ENCODE assay signal across 10 mouse cellular contexts in genomic region chr2:30667468-30667867, GRCm38 (mm10).
A peak's percentile ranks its signal among the peaks of the same experiment; 100 is the strongest.
DNase-seq lines count a peak whose midpoint lies in the region; ATAC-seq lines count a peak whose summit lies in the region.
"Had no signal": no experiment of that assay in that cellular context is flagged by ENCODE, and none has a peak within 500 bp of the region (broad histone marks: within the 10 kb centered on the region; RNA-seq: fewer than 3 reads in every experiment).

No protein-coding gene starts in this region.

- intact Hi-C loops in left cerebral cortex, postnatal 14 days (cut with DNase I): no loop called here

- H3K4me3 ChIP-seq in liver, embryonic 12.5 days: no peak overlapping the region
- H3K4me3 ChIP-seq in forebrain, embryonic 15.5 days: no peak overlapping the region
- no peak overlapping the region for H3K4me3 ChIP-seq in neural tube, embryonic 12.5 days
- H3K4me3 ChIP-seq: limb, embryonic 13.5 days had no signal

- no peaks in the 10 kb centered on the region for H3K36me3 ChIP-seq in liver, embryonic 12.5 days
- no peaks in the 10 kb centered on the region for H3K36me3 ChIP-seq in forebrain, embryonic 15.5 days
- no peaks in the 10 kb centered on the region for H3K36me3 ChIP-seq in neural tube, embryonic 12.5 days
- H3K36me3 ChIP-seq: limb, embryonic 13.5 days had no signal

- no peak overlapping the region for H3K9ac ChIP-seq in liver, embryonic 12.5 days
- peak overlapping the region; percentile 12 for H3K9ac ChIP-seq in forebrain, embryonic 15.5 days (replicated peaks)
- 0 out of 2 replicates have a peak overlapping the region, but pooled peaks have one; percentile 40 for H3K9ac ChIP-seq in neural tube, embryonic 12.5 days
- H3K9ac ChIP-seq: limb, embryonic 13.5 days had no signal

- peaks cover 34% of the 10 kb centered on the region for H3K27me3 ChIP-seq in liver, embryonic 12.5 days (replicated peaks)
- H3K27me3 ChIP-seq in forebrain, embryonic 15.5 days: no peaks in the 10 kb centered on the region
- no peaks in the 10 kb centered on the region for H3K27me3 ChIP-seq in neural tube, embryonic 12.5 days (replicated peaks)
- H3K27me3 ChIP-seq: limb, embryonic 13.5 days had no signal

- peak; percentile 29 for DNase-seq in liver
- peak; percentile 79 for DNase-seq in heart, postnatal 4 days
- no peak for DNase-seq in c-Kit-positive CD71-positive TER-119-positive erythroid progenitor cells, embryonic 14.5 days (ENCODE audit: low spot score)
- no peak for DNase-seq in left cerebral cortex, postnatal 14 days (ENCODE audit: low spot score in 2 of 2)
- DNase-seq in kidney, postnatal 36 days: no peak
- DNase-seq: kidney, adult 9 months had no signal

- ATAC-seq in liver, embryonic 12.5 days: no peak
- ATAC-seq in forebrain, embryonic 15.5 days (replicated peaks): peak; percentile 67
- ATAC-seq in neural tube, embryonic 12.5 days (ENCODE audit: low FRiP score, low read depth): peak; percentile 75

- no peak overlapping the region for H3K4me2 ChIP-seq in liver, embryonic 12.5 days
- H3K4me2 ChIP-seq in forebrain, embryonic 15.5 days (replicated peaks): no peak overlapping the region
- H3K4me2 ChIP-seq in neural tube, embryonic 12.5 days (replicated peaks): 0 out of 2 replicates have a peak overlapping the region, but pooled peaks have one; percentile 18
- H3K4me2 ChIP-seq: limb, embryonic 13.5 days had no signal

- H3K27ac ChIP-seq in liver, embryonic 12.5 days: no peak overlapping the region
- H3K27ac ChIP-seq in forebrain, embryonic 15.5 days (replicated peaks): peak overlapping the region; percentile 79
- H3K27ac ChIP-seq in neural tube, embryonic 12.5 days: peak overlapping the region; percentile 75
- H3K27ac ChIP-seq: limb, embryonic 13.5 days had no signal

- no peaks in the 10 kb centered on the region for H3K9me3 ChIP-seq in liver, embryonic 12.5 days (replicated peaks)
- no peaks in the 10 kb centered on the region for H3K9me3 ChIP-seq in forebrain, embryonic 15.5 days
- H3K9me3 ChIP-seq in neural tube, embryonic 12.5 days: no peaks in the 10 kb centered on the region
- H3K9me3 ChIP-seq: limb, embryonic 13.5 days had no signal

- WGBS in liver, embryonic 12.5 days (ENCODE audit: insufficient replicate concordance): 15% methylated on average over 8 of the region's 8 CpGs
- whole genome bisulfite sequencing in forebrain, embryonic 15.5 days: 0% methylated on average over 8 of the region's 8 CpGs
- 9% methylated on average over 8 of the region's 8 CpGs for WGBS in neural tube, embryonic 12.5 days

- H3K4me1 ChIP-seq in liver, embryonic 12.5 days: peaks cover 11% of the 10 kb centered on the region
- peaks cover 39% of the 10 kb centered on the region for H3K4me1 ChIP-seq in forebrain, embryonic 15.5 days
- peaks cover 36% of the 10 kb centered on the region for H3K4me1 ChIP-seq in neural tube, embryonic 12.5 days

Comparison
In these comparisons a context has a peak if more than half of its experiments do, and no peak if none do; other contexts are left out.
1. DNase-seq: peak in liver (single experiment) and heart, postnatal 4 days (single experiment); none in c-Kit-positive CD71-positive TER-119-positive erythroid progenitor cells, embryonic 14.5 days (single experiment), left cerebral cortex, postnatal 14 days (0 of 2) and kidney, postnatal 36 days (0 of 2).